Mouse (Mus musculus) liver, embryonic 16.5 days (tissue): ENCODE measurements at regions not wholly inside any gene's neighbourhood (a gene's known extent, or its start where the extent isn't known, plus 50 kb on each side); places are given as distances from the start of the nearest gene placed in this dataset.
A peak's percentile ranks its signal among the peaks of the same experiment; 100 is the strongest.

ENCODE experiments used
- ATAC-seq: fragments of 200-750 bp; cut with Nextera tagmentation; 2 replicates; pipeline ENCODE4 v1.8.0; 2017; ENCODE audit warnings: low read depth, mild to moderate bottlenecking, moderate number of reproducible peaks, moderate library complexity
- H3K27ac ChIP-seq: fragments of 300-500 bp; sonication (generic); 2 replicates; pipeline ENCODE4 v1.5.1; 2014; ENCODE audit warnings: mild to moderate bottlenecking, low read length
- H3K27me3 ChIP-seq: fragments of 300-500 bp; sonication (generic); 2 replicates; pipeline ENCODE4 v1.6.1; 2014; ENCODE audit warnings: low read depth, low read length, mixed read lengths; ENCODE audit not compliant: control insufficient read depth, insufficient read depth
- H3K36me3 ChIP-seq: fragments of 300-500 bp; sonication (generic); 2 replicates; pipeline ENCODE4 v1.6.1; 2014; ENCODE audit warnings: mild to moderate bottlenecking; ENCODE audit not compliant: control insufficient read depth, insufficient read depth
- H3K4me1 ChIP-seq: fragments of 300-500 bp; sonication (generic); 2 replicates; pipeline ENCODE4 v1.6.1; 2014; ENCODE audit warnings: low read depth, low read length, mixed read lengths; ENCODE audit not compliant: control insufficient read depth
- H3K4me2 ChIP-seq: fragments of 300-500 bp; sonication (generic); 2 replicates; pipeline ENCODE4 v1.6.1; 2014; ENCODE audit warnings: low read depth, low read length, mixed read lengths
- H3K4me3 ChIP-seq: fragments of 300-500 bp; sonication (generic); 2 replicates; pipeline ENCODE4 v1.5.1; 2014; ENCODE audit warnings: low read depth, mild to moderate bottlenecking, low read length
- H3K9ac ChIP-seq: fragments of 300-500 bp; sonication (generic); 2 replicates; pipeline ENCODE4 v1.6.1; 2014; ENCODE audit warnings: low read depth, low read length
- H3K9me3 ChIP-seq: fragments of 300-500 bp; sonication (generic); replicated peaks from 2 replicates; pipeline ENCODE4 v1.6.1; 2016; ENCODE audit warnings: low read length; ENCODE audit not compliant: control insufficient read depth
- WGBS: fragments of 180-500 bp; shearing (Covaris S2); extraction: QIAGEN DNeasy Blood & Tissue Kit; methylation state at CpG from one replicate; pipeline ENCODE4 v1.1.7; 2014; ENCODE audit not compliant: insufficient replicate concordance; 5-methylcytosine and 5-hydroxymethylcytosine counted together

- no peak overlapping the region for H3K27ac ChIP-seq
- WGBS = 62% methylated on average over 2 of the region's 2 CpGs
Measured at GRCm38 (mm10) chr1:193547356-193547755, 177.3 kb upstream of the Camk1g start.

GRCm38 (mm10) chr1:193546044-193546432 is 175.9 kb upstream of the Camk1g start:
- H3K27me3 ChIP-seq = no peaks in the 10 kb centered on the region
- H3K9me3 ChIP-seq = no peaks in the 10 kb centered on the region
- no peak for ATAC-seq
- H3K9ac ChIP-seq = no peak overlapping the region
- no peak overlapping the region for H3K4me2 ChIP-seq
- no peak overlapping the region for H3K4me3 ChIP-seq
- no peak overlapping the region for H3K27ac ChIP-seq
- 55% methylated on average over 2 of the region's 2 CpGs for WGBS
- no peaks in the 10 kb centered on the region for H3K36me3 ChIP-seq
- no peaks in the 10 kb centered on the region for H3K4me1 ChIP-seq

More at GRCm38 (mm10) chr1:193547356-193547755, 177.3 kb upstream of the Camk1g start:
- Histone ChIP-seq H3K4me2 (no peak overlapping the region), H3K4me3 (no peak overlapping the region), H3K9me3 (no peaks in the 10 kb centered on the region), H3K4me1 (no peaks in the 10 kb centered on the region), H3K36me3 (no peaks in the 10 kb centered on the region), H3K9ac (no peak overlapping the region), H3K27me3 (no peaks in the 10 kb centered on the region)
- no peak for ATAC-seq

GRCm38 (mm10) chr1:193545406-193546043 is 175.4 kb upstream of the Camk1g start:
- Histone ChIP-seq H3K9me3 (no peaks in the 10 kb centered on the region), H3K4me3 (no peak overlapping the region), H3K27me3 (no peaks in the 10 kb centered on the region), H3K4me1 (no peaks in the 10 kb centered on the region), H3K9ac (no peak overlapping the region), H3K27ac (no peak overlapping the region), H3K4me2 (no peak overlapping the region), H3K36me3 (no peaks in the 10 kb centered on the region)
- 51% methylated on average over 4 of the region's 4 CpGs for WGBS
- ATAC-seq = no peak

- Histone ChIP-seq H3K9ac (no peak overlapping the region), H3K4me1 (no peaks in the 10 kb centered on the region), H3K36me3 (no peaks in the 10 kb centered on the region), H3K9me3 (no peaks in the 10 kb centered on the region), H3K27ac (no peak overlapping the region), H3K4me2 (no peak overlapping the region), H3K27me3 (no peaks in the 10 kb centered on the region), H3K4me3 (no peak overlapping the region)
- ATAC-seq = no peak
Measured at GRCm38 (mm10) chr1:193544804-193545203, 174.7 kb upstream of the Camk1g start.

GRCm38 (mm10) chr1:193543834-193544233 is 173.7 kb upstream of the Camk1g start:
- Histone ChIP-seq H3K27me3 (no peaks in the 10 kb centered on the region), H3K36me3 (no peaks in the 10 kb centered on the region), H3K4me2 (no peak overlapping the region), H3K27ac (no peak overlapping the region), H3K4me1 (no peaks in the 10 kb centered on the region), H3K9ac (no peak overlapping the region), H3K4me3 (no peak overlapping the region), H3K9me3 (no peaks in the 10 kb centered on the region)
- 39% methylated on average over 3 of the region's 3 CpGs for WGBS
- peak; percentile 73 for ATAC-seq

- no peaks in the 10 kb centered on the region for H3K36me3 ChIP-seq
- H3K4me1 ChIP-seq = no peaks in the 10 kb centered on the region
- H3K4me2 ChIP-seq = no peak overlapping the region
- ATAC-seq = no peak
- no peaks in the 10 kb centered on the region for H3K9me3 ChIP-seq
- H3K27me3 ChIP-seq = no peaks in the 10 kb centered on the region
- H3K4me3 ChIP-seq = no peak overlapping the region
- no peak overlapping the region for H3K27ac ChIP-seq
- 51% methylated on average over 4 of the region's 4 CpGs for WGBS
- no peak overlapping the region for H3K9ac ChIP-seq
Measured at GRCm38 (mm10) chr1:193543284-193543683, 173.2 kb upstream of the Camk1g start.

- Histone ChIP-seq H3K9ac (no peak overlapping the region), H3K4me2 (no peak overlapping the region), H3K27ac (no peak overlapping the region), H3K36me3 (no peaks in the 10 kb centered on the region), H3K4me3 (no peak overlapping the region), H3K27me3 (no peaks in the 10 kb centered on the region), H3K4me1 (no peaks in the 10 kb centered on the region), H3K9me3 (no peaks in the 10 kb centered on the region)
- 53% methylated on average over 13 of the region's 13 CpGs for WGBS
- ATAC-seq = no peak
Measured at GRCm38 (mm10) chr1:193541934-193542580, 172.0 kb upstream of the Camk1g start.

GRCm38 (mm10) chr1:193541281-193541680 is 171.2 kb upstream of the Camk1g start:
- no peaks in the 10 kb centered on the region for H3K27me3 ChIP-seq
- no peak overlapping the region for H3K27ac ChIP-seq
- H3K4me1 ChIP-seq = no peaks in the 10 kb centered on the region
- H3K4me3 ChIP-seq = no peak overlapping the region
- WGBS = 70% methylated on average over 4 of the region's 4 CpGs
- no peaks in the 10 kb centered on the region for H3K9me3 ChIP-seq
- H3K36me3 ChIP-seq = no peaks in the 10 kb centered on the region
- H3K9ac ChIP-seq = no peak overlapping the region
- no peak for ATAC-seq
- H3K4me2 ChIP-seq = no peak overlapping the region

GRCm38 (mm10) chr1:193540486-193540885 is 170.4 kb upstream of the Camk1g start:
- no peaks in the 10 kb centered on the region for H3K27me3 ChIP-seq
- H3K9me3 ChIP-seq = no peaks in the 10 kb centered on the region
- H3K9ac ChIP-seq = no peak overlapping the region
- WGBS = 66% methylated on average over 5 of the region's 5 CpGs
- H3K27ac ChIP-seq = no peak overlapping the region
- no peaks in the 10 kb centered on the region for H3K36me3 ChIP-seq
- no peak for ATAC-seq
- no peak overlapping the region for H3K4me2 ChIP-seq
- no peaks in the 10 kb centered on the region for H3K4me1 ChIP-seq
- no peak overlapping the region for H3K4me3 ChIP-seq
